Mouse (Mus musculus) limb, embryonic 14.5 days (tissue): ENCODE results near the gene Slc38a9. TPM values are rescaled to one million over a fixed set of nuclear protein-coding genes. Genes with fewer than 3 reads are reported as not detected.

Experiments used
- ATAC-seq: fragments of 200-750 bp; cut with Nextera tagmentation; 2 replicates; pipeline ENCODE4 v1.8.0; 2017; ENCODE audit warnings: low read depth, moderate number of reproducible peaks, moderate TSS enrichment; ENCODE audit not compliant: low FRiP score
- DNase-seq: peaks from one replicate; pipeline ENCODE4 v3.0.0-alpha.2; 2015; ENCODE audit warnings: low spot score
- H3K27ac ChIP-seq: fragments of 300-500 bp; sonication (generic); replicated peaks from 2 replicates; pipeline ENCODE4 v1.5.1; 2014; ENCODE audit warnings: low read depth, mild to moderate bottlenecking, low read length, moderate library complexity, mixed read lengths
- H3K27me3 ChIP-seq: fragments of 300-500 bp; sonication (generic); 2 replicates; pipeline ENCODE4 v1.6.1; 2014; ENCODE audit warnings: low read length, mixed read lengths; ENCODE audit not compliant: control insufficient read depth, insufficient read depth
- H3K36me3 ChIP-seq: fragments of 300-500 bp; sonication (generic); 2 replicates; pipeline ENCODE4 v1.6.1; 2014; ENCODE audit warnings: mild to moderate bottlenecking, low read length, moderate library complexity, mixed read lengths; ENCODE audit not compliant: control insufficient read depth, insufficient read depth
- H3K4me1 ChIP-seq: fragments of 300-500 bp; sonication (generic); 2 replicates; pipeline ENCODE4 v1.6.1; 2014; ENCODE audit warnings: antibody characterized with exemption, low read length, mixed read lengths; ENCODE audit not compliant: control insufficient read depth, insufficient read depth
- H3K4me2 ChIP-seq: fragments of 300-500 bp; sonication (generic); replicated peaks from 2 replicates; pipeline ENCODE4 v1.6.1; 2014; ENCODE audit warnings: low read depth, mild to moderate bottlenecking, low read length, moderate library complexity; ENCODE audit not compliant: severe bottlenecking
- H3K4me3 ChIP-seq: fragments of 300-500 bp; sonication (generic); replicated peaks from 2 replicates; pipeline ENCODE4 v1.5.1; 2014; ENCODE audit warnings: low read length
- H3K9ac ChIP-seq: fragments of 300-500 bp; sonication (generic); 2 replicates; pipeline ENCODE4 v1.6.1; 2014; ENCODE audit warnings: mild to moderate bottlenecking, low read depth, low read length, moderate library complexity; ENCODE audit not compliant: severe bottlenecking
- H3K9me3 ChIP-seq: fragments of 300-500 bp; sonication (generic); 2 replicates; pipeline ENCODE4 v1.6.1; 2016; ENCODE audit warnings: low read length; ENCODE audit not compliant: control insufficient read depth
- POLR2A ChIP-seq: fragments of 200-500 bp; IDR thresholded peaks from 2 replicates; pipeline ENCODE4 v1.8.0; 2012; ENCODE audit warnings: inconsistent platforms, mild to moderate bottlenecking, moderate library complexity, borderline replicate concordance; ENCODE audit not compliant: insufficient read depth, insufficient read length; ENCODE audit errors: extremely low read depth
- WGBS: fragments of 180-500 bp; shearing (Covaris S2); extraction: QIAGEN DNeasy Blood & Tissue Kit; methylation state at CpG from one replicate; pipeline ENCODE4 v1.1.7; 2014; 5-methylcytosine and 5-hydroxymethylcytosine counted together
- polyA plus RNA-seq, 2 experiments: library from polyadenylated mRNA; depleted of rRNA in 1 of 2; stranded (reverse) in 1 of 2; unstranded in 1 of 2; fragments of >200 nt; fragmentation: Nextera tagmentation in 1 of 2; extraction: Ambion mirVana in 1 of 2; gene quantifications; 2 replicates each; pipeline versions ENCODE4 v1.2.1 to v1.2.3; 2012 to 2014

Slc38a9 gene
- polyA plus RNA-seq, 2 experiments, result 16.3 to 18.5 TPM

DNA sequence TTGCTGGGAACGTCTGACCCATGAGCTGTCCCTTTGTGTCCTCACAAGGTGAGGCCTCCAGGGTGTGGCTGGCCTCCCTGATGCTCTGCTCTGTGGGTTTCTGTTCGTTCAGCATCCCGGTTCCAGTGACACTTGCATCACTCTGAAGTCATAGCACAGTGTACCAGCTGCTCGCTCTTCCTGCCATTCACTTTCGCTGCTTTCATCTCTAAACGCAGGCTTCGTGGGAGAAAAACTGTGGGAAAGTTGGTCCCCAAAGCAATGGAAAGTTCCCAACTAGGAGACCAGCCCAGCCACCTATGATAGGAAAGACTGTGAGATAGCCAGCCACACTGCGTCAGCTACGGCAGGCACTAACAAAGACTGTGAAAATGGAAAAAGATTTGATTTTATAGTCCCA is 96.8 kb downstream of the Slc38a9 start:
- no peaks in the 10 kb centered on the region for H3K27me3 ChIP-seq
- no peak overlapping the region for H3K4me3 ChIP-seq
- H3K27ac ChIP-seq, result no peak overlapping the region
- no peak overlapping the region for H3K9ac ChIP-seq
- DNase-seq (no peak), ATAC-seq (no peak)
- WGBS, result 88% methylated on average over 9 of the region's 9 CpGs
- H3K4me2 ChIP-seq, result no peak overlapping the region
- H3K4me1 ChIP-seq, result peaks cover 45% of the 10 kb centered on the region
- H3K9me3 ChIP-seq, result no peaks in the 10 kb centered on the region
- H3K36me3 ChIP-seq, result no peaks in the 10 kb centered on the region
- TF ChIP-seq POLR2A, result no peak

DNA sequence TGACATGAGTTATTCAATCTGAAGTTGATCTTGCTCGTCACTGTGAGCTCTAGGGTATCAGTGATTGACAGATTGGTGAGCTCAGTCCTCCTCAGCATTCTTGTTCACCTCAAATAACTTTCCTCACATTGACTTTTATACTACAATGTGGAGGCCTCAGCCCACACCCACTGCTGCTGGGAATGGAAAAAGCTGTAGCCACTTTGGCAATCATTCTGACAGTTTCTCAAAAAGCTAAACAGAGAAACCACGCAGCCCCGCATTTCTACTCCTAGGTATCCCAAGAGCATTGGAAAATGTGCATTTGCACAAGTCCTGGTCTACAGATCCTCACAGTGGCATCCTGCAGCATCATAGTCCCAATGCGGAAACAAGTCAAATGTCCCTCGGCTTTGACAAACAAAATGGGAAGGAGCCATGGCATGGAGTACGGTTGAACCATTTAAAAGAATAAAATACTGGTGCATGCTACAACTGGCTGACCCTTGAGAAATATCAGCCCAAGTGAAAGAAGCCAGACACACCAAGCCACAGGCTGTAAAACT is 98.1 kb downstream of the Slc38a9 start:
- Histone ChIP-seq H3K9me3 (no peaks in the 10 kb centered on the region), H3K4me2 (no peak overlapping the region), H3K9ac (no peak overlapping the region), H3K27ac (no peak overlapping the region), H3K36me3 (no peaks in the 10 kb centered on the region), H3K4me1 (peaks cover 51% of the 10 kb centered on the region), H3K4me3 (no peak overlapping the region), H3K27me3 (no peaks in the 10 kb centered on the region)
- ATAC-seq (no peak), DNase-seq (no peak)
- 59% methylated on average over 6 of the region's 6 CpGs for WGBS
- no peak for TF ChIP-seq POLR2A

DNA sequence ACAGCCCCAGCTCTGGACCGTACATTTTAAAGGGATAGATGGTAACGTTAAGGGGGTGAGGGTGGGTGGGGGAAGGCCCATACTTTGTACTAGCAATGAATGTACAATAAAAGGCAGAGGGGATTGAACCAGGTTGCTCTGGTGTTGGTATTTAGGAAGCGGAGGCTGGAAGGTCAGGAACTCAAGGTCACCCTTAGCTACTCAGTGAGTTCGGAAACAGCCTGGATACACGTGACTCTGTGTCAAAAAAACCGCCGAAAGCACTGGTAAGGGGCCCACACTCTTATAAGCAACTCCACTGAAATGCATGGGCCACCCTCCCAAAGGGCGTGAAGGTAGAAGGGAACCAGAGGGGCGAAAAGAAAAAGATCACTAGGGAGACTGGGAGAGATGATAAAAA is 98.8 kb downstream of the Slc38a9 start:
- Histone ChIP-seq H3K4me3 (no peak overlapping the region), H3K9me3 (no peaks in the 10 kb centered on the region), H3K9ac (no peak overlapping the region), H3K4me2 (no peak overlapping the region), H3K27ac (no peak overlapping the region), H3K27me3 (no peaks in the 10 kb centered on the region), H3K36me3 (no peaks in the 10 kb centered on the region), H3K4me1 (peaks cover 53% of the 10 kb centered on the region)
- DNase-seq, result no peak
- no peak for ATAC-seq
- WGBS, result 52% methylated on average over 9 of the region's 9 CpGs
- TF ChIP-seq POLR2A, result no peak

DNA sequence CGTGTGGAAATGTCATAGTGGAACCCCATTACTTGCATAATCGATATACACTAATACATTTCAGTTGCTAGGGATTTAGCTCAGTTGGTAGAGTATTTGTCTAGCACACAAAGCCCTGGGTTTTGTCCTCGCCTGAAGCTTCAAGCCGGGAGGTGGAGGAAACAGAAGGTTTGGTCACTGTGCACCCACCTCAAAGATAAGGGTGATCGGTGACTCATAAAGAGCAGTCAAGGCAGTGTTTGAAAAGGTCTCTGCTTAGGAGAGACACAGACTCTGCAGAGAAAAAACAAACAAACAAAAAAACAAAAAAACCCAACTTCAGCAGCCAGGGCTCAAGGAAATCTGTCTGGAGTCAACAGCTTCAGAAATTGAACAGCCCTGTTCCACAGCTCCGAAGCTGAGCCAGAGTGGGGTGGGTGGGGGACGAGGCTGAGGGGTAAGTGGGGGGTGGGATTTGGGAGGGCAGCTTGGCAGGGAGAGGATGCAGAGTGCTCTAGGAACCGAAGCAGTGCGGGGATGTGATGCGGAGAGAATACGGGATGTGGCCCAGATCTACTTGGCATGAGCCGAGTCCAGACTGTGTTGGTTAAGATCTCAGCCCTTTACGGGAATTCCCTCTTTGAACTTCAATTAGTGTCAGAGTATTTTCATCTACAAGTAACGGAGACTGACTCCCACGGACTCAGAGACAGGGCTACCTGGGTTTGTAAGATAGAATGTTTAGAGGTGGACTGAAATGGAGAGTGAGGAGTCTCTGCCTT is 99.4 kb downstream of the Slc38a9 start:
- TF ChIP-seq POLR2A, result no peak
- H3K36me3 ChIP-seq, result no peaks in the 10 kb centered on the region
- 57% methylated on average over 15 of the region's 15 CpGs for WGBS
- ATAC-seq (no peak), DNase-seq (no peak)
- no peak overlapping the region for H3K4me2 ChIP-seq
- H3K4me1 ChIP-seq, result peaks cover 52% of the 10 kb centered on the region
- H3K4me3 ChIP-seq, result no peak overlapping the region
- H3K9me3 ChIP-seq, result no peaks in the 10 kb centered on the region
- 0 out of 2 replicates have a peak overlapping the region, but pooled peaks have one; percentile 43 for H3K27ac ChIP-seq
- no peak overlapping the region for H3K9ac ChIP-seq
- H3K27me3 ChIP-seq, result no peaks in the 10 kb centered on the region

DNA sequence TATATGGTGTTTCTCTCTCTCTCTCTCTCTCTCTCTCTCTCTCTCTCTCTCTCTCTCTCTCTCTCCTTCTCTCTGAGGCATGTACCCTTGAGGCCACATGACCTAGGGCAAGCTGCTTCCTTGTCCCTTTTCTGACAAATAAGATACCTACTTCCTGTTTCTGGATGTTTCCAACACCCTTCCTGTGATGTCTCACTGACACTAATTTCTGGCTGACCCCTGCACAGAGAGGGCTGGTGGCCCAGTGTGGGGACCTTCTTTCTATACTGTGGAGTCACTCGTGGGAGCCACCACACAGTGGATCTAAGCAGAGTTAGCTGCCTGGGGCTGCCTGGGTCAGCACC is 100.0 kb downstream of the Slc38a9 start:
- peaks cover 47% of the 10 kb centered on the region for H3K4me1 ChIP-seq
- DNase-seq (no peak), ATAC-seq (no peak)
- WGBS, result 26% methylated on average over 1 of the region's 1 CpGs
- no peak overlapping the region for H3K9ac ChIP-seq
- H3K4me3 ChIP-seq, result no peak overlapping the region
- H3K36me3 ChIP-seq, result no peaks in the 10 kb centered on the region
- no peaks in the 10 kb centered on the region for H3K27me3 ChIP-seq
- no peak for TF ChIP-seq POLR2A
- H3K4me2 ChIP-seq, result no peak overlapping the region
- H3K27ac ChIP-seq, result 0 out of 2 replicates have a peak overlapping the region, but pooled peaks have one; percentile 43
- no peaks in the 10 kb centered on the region for H3K9me3 ChIP-seq

DNA sequence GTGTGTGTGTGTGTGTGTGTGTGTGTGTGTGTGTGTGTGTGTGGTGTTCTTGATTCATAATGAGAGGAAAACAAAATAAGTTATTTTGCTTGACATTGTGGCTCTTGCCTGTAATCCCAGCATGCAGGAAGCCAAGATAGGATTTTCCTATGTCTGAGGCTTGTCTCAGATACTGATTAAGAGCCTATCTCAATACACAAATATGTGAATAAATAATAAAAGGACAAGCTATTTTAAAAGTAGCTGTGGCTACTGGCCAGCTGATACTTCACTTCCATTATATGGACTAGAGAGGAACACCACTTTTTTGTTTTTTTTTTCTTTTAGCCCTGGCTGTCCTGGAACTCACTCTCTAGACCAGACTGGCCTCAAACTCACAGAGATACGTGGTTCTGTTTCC is 101.2 kb downstream of the Slc38a9 start:
- H3K9me3 ChIP-seq, result no peaks in the 10 kb centered on the region
- DNase-seq (no peak), ATAC-seq (no peak)
- H3K4me3 ChIP-seq, result no peak overlapping the region
- H3K4me2 ChIP-seq, result no peak overlapping the region
- H3K27ac ChIP-seq, result no peak overlapping the region
- WGBS, result 33% methylated on average over 1 of the region's 1 CpGs
- H3K36me3 ChIP-seq, result no peaks in the 10 kb centered on the region
- peaks cover 43% of the 10 kb centered on the region for H3K4me1 ChIP-seq
- TF ChIP-seq POLR2A, result no peak
- no peak overlapping the region for H3K9ac ChIP-seq
- no peaks in the 10 kb centered on the region for H3K27me3 ChIP-seq
